Mouse (Mus musculus) testis, adult 2 months (tissue): ENCODE measurements at regions not wholly inside any gene's neighbourhood (a gene's known extent, or its start where the extent isn't known, plus 50 kb on each side); places are given as distances from the start of the nearest gene placed in this dataset.

ENCODE experiments used
- H3K27ac ChIP-seq: fragments of 200-500 bp; 2 replicates; pipeline ENCODE4 v1.5.1; 2012; ENCODE audit warnings: low read depth, low read length; ENCODE audit not compliant: control insufficient read depth, insufficient read depth
- H3K27me3 ChIP-seq: fragments of 200-500 bp; 2 replicates; pipeline ENCODE4 v1.6.1; 2012; ENCODE audit warnings: mild to moderate bottlenecking, low read length, moderate library complexity; ENCODE audit not compliant: control insufficient read depth, insufficient read depth
- H3K36me3 ChIP-seq: fragments of 200-500 bp; 2 replicates; pipeline ENCODE4 v1.6.1; 2012; ENCODE audit warnings: mild to moderate bottlenecking, low read length; ENCODE audit not compliant: control insufficient read depth, insufficient read depth
- H3K4me1 ChIP-seq: fragments of 200-500 bp; 2 replicates; pipeline ENCODE4 v1.6.1; 2012; ENCODE audit warnings: low read length; ENCODE audit not compliant: control insufficient read depth, insufficient read depth
- H3K4me3 ChIP-seq: fragments of 200-500 bp; 2 replicates; pipeline ENCODE4 v1.5.1; 2012; ENCODE audit warnings: low read depth, mild to moderate bottlenecking, low read length, moderate library complexity, mixed read lengths; ENCODE audit not compliant: control insufficient read depth
- CTCF ChIP-seq: fragments of 200-500 bp; IDR thresholded peaks from 2 replicates; pipeline ENCODE4 v1.5.1; 2012; ENCODE audit warnings: low read depth, mild to moderate bottlenecking, inconsistent platforms, low read length, moderate library complexity; ENCODE audit not compliant: control insufficient read depth, insufficient read depth, insufficient replicate concordance
- POLR2A ChIP-seq: fragments of 200-500 bp; IDR thresholded peaks from 2 replicates; pipeline ENCODE4 v1.6.1; 2012; ENCODE audit warnings: low read depth, mild to moderate bottlenecking, inconsistent platforms, low read length, moderate library complexity; ENCODE audit not compliant: control insufficient read depth

GRCm38 (mm10) chr9:113488651-113489050 lies 219.4 kb downstream of the Pdcd6ip start:
- no peaks in the 10 kb centered on the region for H3K4me1 ChIP-seq
- no peak overlapping the region for H3K27ac ChIP-seq
- H3K27me3 ChIP-seq, result no peaks in the 10 kb centered on the region
- H3K4me3 ChIP-seq, result no peak overlapping the region
- TF ChIP-seq POLR2A (no peak), CTCF (no peak)
- no peaks in the 10 kb centered on the region for H3K36me3 ChIP-seq

- Histone ChIP-seq H3K4me3 (no peak overlapping the region), H3K27ac (no peak overlapping the region), H3K36me3 (no peaks in the 10 kb centered on the region), H3K4me1 (no peaks in the 10 kb centered on the region), H3K27me3 (no peaks in the 10 kb centered on the region)
- TF ChIP-seq POLR2A (no peak), CTCF (no peak)
Measured at GRCm38 (mm10) chr9:113486494-113487081, 221.5 kb downstream of the Pdcd6ip start.

- H3K27me3 ChIP-seq, result no peaks in the 10 kb centered on the region
- H3K4me3 ChIP-seq, result no peak overlapping the region
- no peak overlapping the region for H3K27ac ChIP-seq
- no peaks in the 10 kb centered on the region for H3K4me1 ChIP-seq
- no peaks in the 10 kb centered on the region for H3K36me3 ChIP-seq
- TF ChIP-seq POLR2A, result no peak
- TF ChIP-seq CTCF, result no peak
Measured at GRCm38 (mm10) chr9:113479897-113480296, 228.2 kb downstream of the Pdcd6ip start.

- no peak overlapping the region for H3K4me3 ChIP-seq
- no peak overlapping the region for H3K27ac ChIP-seq
- H3K36me3 ChIP-seq, result no peaks in the 10 kb centered on the region
- no peaks in the 10 kb centered on the region for H3K4me1 ChIP-seq
- no peaks in the 10 kb centered on the region for H3K27me3 ChIP-seq
- TF ChIP-seq POLR2A (no peak), CTCF (no peak)
Measured at GRCm38 (mm10) chr9:113478761-113479265, 229.2 kb downstream of the Pdcd6ip start.

GRCm38 (mm10) chr9:113471781-113472180 lies 236.3 kb downstream of the Pdcd6ip start:
- H3K4me1 ChIP-seq, result no peaks in the 10 kb centered on the region
- H3K27me3 ChIP-seq, result no peaks in the 10 kb centered on the region
- no peaks in the 10 kb centered on the region for H3K36me3 ChIP-seq
- TF ChIP-seq CTCF (no peak), POLR2A (no peak)
- no peak overlapping the region for H3K4me3 ChIP-seq
- no peak overlapping the region for H3K27ac ChIP-seq

- Histone ChIP-seq H3K27ac (no peak overlapping the region), H3K27me3 (no peaks in the 10 kb centered on the region), H3K36me3 (no peaks in the 10 kb centered on the region), H3K4me3 (no peak overlapping the region), H3K4me1 (no peaks in the 10 kb centered on the region)
- no peak for TF ChIP-seq CTCF
- TF ChIP-seq POLR2A, result no peak
Measured at GRCm38 (mm10) chr9:113462888-113463287, 245.2 kb downstream of the Pdcd6ip start.

- Histone ChIP-seq H3K4me3 (no peak overlapping the region), H3K27ac (no peak overlapping the region), H3K27me3 (no peaks in the 10 kb centered on the region), H3K36me3 (no peaks in the 10 kb centered on the region), H3K4me1 (no peaks in the 10 kb centered on the region)
- TF ChIP-seq POLR2A, result no peak
Measured at GRCm38 (mm10) chr9:113462267-113462887, 245.7 kb downstream of the Pdcd6ip start.
